Mouse (Mus musculus): ENCODE results near the gene Chga.

DNA sequence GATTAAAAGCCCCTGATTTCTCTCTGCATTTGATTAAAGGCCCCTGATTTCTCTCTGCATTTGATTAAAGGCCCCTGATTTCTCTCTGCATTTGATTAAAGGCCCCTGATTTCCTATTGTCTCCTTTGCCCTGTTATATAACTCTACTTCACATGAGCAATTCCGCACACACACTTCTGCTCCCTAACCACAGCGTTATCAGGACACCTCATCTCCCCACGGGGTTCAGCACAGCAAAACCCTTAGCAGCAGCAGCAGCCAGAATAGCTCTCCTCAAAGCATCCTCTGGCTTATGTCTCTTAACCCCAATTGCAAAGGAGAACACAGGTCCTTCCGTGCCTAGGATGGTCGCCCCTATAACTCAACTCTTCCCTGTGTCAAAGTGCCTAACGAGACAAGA is 50.8 kb downstream of the Chga start:
- no peak for TF ChIP-seq CTCF (IDR thresholded peaks at IDR 0.05; ENCODE audit: extremely low read depth, insufficient read length, insufficient replicate concordance, low read depth, low read length)
- TF ChIP-seq POLR2A (IDR thresholded peaks at IDR 0.05; ENCODE audit: low read depth, low read length): no peak

All from small intestine, adult 2 months (tissue).